Mouse (Mus musculus) common myeloid progenitor, adult 5-6 weeks (primary cell): ENCODE data around the gene Gm10647. TPM values are rescaled to one million over a fixed set of nuclear protein-coding genes. Genes with fewer than 3 reads are reported as not detected.
"Not testable (repeated sequence)": the region's sequence is repeated elsewhere in the genome, so short reads cannot be mapped to it uniquely, and the experiment has no call there.

Experiments
- ATAC-seq: replicated peaks from 2 replicates; pipeline ENCODE4 v1.8.0; 2016; ENCODE audit warnings: low read depth, mild to moderate bottlenecking, moderate TSS enrichment, inconsistent platforms; ENCODE audit not compliant: poor library complexity, severe bottlenecking
- total RNA-seq: library from RNA; stranded (forward); fragments of 200-1000, 187-1606 nt; gene quantifications from 2 replicates; pipeline ENCODE4 v1.2.3, GENCODE M21; 2017

The Gm10647 gene
- 0.14 TPM in 1 of 2 replicates, not detected in the other for total RNA-seq

DNA sequence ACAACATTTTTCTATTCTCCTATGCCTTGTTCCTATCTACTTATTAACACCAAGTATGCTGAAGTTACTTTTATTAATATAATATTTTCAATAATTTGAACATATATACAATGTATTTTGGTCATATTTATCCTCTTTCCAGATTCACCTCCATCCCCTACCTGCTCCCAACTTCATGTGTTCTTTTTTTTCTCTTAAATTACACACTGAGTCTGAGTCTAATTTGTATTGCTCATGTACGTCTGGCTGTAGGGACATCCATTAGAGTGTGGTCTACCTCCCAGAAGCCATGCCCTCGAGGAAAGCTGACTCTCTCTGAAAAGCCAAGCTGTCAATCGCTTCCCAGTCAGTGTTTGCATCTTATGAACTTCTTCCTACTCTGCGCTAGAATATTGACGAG, at the start of gene Gm10647:
Gene Gm10647 (plus strand): TSS at position 301 of the 400 bp plus-strand sequence.
- no peak for ATAC-seq

DNA sequence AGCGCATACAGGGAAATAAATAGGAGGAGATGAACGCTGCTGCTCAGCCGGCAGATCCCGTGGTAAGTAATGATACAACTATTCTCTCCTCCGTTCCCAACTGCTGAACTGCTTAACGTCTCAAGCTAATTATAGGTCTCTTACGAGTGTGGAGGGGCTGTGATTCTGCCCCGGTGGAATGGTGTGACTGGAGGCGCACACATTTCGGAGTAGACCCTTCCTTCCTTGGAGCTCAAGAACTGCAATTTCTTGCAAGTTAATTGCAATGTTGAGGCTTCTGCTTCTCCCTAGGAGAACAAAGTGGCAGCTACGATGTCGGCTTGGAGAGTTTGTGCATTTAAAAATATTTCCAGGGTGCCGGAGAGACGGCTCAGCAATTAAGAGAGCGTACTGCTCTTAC, 48.4 kb upstream of the Gm10647 start:
- ATAC-seq, result no peak

DNA sequence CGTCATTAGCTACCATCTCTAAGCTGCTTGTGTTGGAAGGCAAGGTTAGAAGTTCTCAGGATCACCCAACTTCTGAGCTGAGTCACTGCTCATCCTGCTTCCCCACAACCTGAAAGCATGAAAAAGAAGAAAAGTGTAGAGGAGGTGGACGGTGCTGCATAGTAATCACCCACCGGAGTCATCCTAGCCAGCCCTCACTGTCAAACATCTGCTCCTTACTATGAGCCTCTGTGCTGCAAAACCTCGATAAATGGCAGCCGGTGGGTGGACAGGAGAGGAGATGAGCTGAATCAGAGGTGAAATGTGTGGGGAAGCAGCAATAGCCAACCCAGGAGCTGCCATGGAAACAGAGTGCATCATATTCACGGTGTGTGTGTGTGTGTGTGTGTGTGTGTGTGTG, 44.0 kb upstream of the Gm10647 start:
- no peak for ATAC-seq

DNA sequence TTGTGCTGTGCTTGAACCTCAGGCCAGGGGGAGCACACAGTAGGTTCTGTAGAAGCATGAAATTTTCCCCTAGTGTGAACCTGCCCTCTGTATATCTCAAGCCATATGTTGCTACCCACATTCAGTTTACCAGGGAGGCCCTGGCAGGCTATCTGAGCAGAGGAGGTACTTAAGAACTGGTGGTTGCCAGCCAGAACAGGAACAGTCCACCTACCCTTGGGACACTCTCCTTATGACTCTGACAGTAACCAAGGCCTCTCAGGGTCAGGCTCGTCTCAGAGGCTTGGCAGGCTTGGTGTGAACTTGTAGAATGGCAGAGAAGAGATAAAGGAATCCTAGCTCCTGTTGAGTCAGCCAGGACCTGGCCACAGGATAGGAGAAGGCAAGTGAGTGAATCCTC, 35.8 kb upstream of the Gm10647 start:
- ATAC-seq, result no peak

DNA sequence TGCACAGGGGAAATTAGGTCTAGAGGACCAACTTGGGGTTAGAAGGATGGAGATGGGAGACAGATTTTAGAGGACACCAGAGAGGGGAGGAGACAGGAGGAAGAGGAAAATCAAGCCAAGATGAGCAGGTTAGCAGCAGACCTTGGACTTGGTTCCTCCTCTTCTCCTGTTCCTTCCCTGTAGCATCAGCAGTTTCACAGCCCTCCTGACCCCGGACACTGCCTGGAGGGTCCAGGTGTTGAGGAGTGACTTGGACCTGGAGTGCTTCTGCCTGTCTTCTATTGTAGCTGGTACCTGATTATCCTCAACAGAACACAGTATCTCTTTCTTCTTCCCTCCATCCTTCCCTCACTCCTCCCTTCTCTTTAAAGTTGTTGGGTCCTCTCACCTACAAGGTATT, 28.1 kb upstream of the Gm10647 start:
- ATAC-seq, result no peak

DNA sequence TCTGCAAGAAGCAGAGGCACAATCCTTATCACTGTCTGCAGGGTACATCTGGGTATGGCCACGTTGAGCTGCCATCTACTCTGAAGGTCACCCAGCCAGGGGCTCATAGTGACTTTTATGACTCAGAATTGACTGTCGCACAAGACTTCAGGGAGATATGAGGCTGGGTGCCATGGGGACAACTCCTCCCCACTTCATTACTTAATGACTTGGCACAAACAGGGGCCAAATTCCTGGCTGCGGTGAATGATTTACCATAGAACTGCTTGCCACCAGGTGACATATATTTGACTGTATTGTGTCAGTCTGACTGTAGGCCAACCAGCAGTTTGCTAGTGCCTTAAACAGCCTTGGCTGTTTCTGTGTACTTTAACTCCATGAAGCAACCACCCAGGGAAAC, 27.6 kb upstream of the Gm10647 start:
- ATAC-seq, result no peak

DNA sequence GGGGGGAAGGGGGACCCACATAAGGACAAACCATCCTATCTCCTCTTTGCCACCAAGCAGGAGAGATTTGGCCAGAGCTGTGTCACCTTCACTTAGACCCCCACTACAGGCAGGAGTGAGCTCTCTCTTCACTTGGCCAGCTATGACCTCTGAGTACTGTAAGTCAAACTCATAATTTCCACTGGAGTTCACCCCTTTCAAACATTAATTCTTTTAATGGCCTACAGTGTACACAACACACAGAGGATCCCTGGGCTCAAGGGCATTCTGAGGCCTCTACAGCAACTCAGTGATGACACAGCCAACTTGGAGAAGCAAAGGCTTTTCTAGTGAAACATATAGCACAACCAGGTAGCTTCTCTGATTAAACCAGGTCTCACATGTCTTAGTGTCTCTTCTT, 26.1 kb upstream of the Gm10647 start:
- no peak for ATAC-seq

DNA sequence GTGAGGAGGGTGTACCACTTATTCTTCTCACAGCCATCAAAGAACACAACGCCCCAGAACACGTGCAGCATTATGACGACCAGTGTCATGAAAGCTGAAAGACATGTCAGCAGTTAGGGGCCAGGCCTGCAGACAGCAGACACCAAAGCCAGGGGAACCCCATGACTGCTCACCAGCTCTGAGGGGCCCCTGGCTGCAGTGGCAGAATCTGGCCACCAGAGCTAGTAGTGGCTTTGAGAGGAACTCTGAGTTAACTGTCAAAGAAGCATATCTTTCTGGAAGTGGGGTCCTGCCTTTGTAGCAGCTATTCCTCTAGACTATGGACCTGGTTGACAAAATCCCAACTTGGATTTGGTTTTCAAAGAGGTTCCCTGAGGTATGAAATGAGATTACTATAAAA, 12.3 kb upstream of the Gm10647 start:
- peak; percentile 69 for ATAC-seq

DNA sequence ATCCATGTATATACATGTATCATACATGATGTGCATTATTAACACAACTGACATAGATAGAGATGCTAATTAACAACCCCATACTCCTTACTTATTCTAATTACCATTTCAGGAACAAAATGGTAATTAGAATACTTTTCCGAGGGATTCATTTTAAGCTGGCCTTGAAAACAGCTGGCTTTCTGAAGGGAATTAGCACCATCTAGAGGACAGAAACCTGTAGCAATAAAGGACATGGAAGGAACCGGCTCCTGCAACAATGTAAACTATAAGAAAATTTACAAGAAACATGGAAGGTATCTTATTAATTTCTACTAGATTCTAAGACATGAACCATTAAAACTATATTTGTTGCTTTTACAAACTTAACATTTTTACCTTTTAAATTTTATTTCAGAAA, 9.0 kb upstream of the Gm10647 start:
- ATAC-seq, result no peak; the same call in 1 of the 2 replicates

DNA sequence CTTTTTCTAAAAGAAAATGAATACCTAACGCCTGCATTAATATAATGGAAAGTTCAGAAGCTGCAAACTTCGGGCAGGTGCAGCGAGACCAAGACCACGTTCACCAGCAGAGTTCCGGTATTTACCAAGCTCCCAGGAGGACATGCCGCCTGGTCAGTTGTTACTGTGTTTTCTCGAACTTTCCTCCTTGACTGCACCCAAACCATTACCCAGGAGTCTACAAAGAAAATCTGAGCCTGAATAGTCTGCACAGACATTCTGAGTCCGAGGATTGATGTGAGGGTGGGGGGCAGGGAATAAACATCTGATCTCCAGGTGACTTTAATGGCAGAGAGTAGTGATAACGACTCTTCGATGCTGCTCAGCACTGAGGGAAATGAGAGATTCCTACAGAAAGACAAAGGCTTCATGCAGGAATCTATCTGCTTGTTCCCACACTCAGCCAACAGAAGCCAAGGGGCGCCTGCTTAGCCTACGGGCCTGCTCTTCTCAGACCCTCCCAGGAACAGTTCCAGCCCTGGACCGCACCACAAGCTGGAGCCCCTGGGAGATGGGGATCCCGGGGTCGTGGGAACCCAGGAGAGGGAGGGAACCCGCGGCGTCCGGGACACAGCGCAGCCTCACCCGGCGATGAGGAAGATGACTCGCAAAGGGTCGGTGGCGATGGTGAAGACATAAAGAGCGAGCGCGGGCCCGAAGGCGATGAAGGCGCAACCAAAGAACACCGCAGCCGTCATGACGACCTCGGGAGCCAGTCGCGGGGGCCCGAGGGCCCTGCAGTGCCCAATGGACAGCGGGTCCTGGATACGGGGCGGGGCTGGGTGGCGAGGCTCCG, 2.0 kb upstream of the Gm10647 start:
- no peak for ATAC-seq

DNA sequence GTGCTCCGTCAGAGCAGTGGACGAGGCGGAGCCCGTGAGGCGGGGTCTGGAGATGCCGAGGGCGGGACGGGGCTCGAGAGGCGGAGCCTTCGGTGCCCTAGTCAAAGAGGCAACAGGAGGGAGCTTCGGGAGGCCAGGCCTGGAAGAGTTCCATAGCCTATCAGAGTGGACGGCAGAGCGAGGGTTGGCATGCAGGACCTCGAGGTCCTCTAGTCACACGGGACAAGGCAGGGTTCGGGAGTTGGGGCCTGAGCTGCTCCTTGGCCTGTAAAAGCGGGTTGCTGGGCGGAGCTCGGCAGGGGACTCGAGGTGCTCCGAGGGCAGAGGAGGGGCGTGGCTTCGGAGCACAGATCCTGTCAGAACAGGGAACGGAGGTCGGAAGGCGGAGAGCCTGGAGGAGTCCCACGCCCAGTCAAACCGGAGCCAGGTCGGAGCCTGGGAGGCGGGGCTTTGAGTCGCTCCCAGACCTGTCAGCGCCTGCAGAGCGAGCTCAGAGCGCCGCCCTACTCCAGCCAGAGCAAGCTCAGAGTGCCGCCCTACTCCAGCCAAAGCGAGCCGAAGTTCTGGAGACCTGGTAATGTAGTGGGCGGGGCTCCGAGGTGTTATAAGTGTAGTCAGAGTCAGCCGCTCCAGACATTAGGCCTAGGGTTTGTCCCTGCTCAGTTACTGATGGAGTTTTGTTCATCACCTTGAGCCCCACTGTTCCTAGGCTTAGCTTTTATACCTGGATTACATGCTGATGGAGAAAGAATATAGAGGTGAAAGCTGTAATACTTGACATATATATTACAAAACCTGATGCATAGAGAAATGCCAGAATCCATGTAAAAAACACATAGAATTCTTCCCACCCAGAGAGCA, 1.1 kb upstream of the Gm10647 start, which contains the start of gene Aph1b:
Gene Aph1b (minus strand): TSS at position 27 of the 861 bp plus-strand sequence.
- peak; percentile 94 for ATAC-seq

DNA sequence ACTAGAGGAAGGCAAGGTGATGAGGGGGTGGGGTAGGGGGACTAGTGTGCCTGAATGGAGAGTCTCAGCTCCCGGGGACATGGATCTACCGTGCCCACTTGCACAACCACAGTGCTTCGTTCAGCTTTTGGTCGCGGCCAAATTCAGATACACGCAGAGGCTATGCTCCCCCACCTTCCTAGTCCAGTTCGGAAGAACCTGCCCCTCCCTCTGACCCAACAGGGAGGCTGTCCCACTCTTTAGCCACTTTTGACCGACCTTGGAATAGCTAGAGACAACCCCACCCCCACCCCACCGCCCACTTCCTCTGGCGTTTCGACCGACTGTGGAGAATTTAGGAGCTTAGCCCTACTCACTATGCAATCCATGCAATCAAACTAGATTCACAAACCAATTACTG, 5.1 kb downstream of the Gm10647 start:
- ATAC-seq, result 0 out of 2 replicates have a peak, but pooled peaks have one; percentile 22

DNA sequence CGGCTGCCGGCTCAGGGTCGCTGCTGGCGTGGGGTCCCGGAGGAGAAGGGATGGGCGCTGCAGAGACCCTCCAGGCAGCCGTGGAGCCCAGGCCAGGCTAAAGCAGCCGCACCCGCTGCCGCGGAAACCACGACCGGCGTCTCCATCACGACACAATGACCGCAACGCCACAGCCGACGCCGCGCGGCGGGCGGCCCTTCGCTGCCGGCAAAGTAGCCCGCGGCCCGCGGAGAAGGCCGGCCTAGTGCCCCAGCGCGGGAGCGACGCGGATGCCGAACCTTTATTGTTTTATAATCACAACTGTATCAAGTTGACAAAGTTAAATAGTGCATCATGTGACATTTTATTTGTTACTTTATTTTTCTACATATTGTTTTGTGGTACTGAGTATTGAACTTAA, 9.1 kb downstream of the Gm10647 start:
- ATAC-seq, result not testable (repeated sequence)

DNA sequence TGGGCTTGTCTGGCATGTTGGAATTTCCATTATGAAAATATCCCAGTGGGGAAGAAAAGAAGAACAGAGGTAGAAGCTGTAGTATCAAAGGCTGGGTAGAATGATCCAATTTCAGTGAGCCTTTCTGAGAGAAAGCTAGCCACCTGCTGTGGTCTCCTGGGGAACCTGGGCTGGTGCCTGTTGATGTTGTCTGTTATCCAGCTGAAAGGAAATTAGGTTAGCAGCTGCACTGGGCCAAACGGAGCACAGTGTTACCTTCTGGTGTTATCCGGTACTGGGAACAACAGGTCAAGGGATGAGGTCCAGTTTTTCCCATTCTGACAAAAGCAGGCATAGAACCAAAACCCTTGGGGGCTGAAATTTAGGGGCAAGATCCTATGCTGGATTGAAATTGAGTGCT, 16.6 kb downstream of the Gm10647 start:
- no peak for ATAC-seq

DNA sequence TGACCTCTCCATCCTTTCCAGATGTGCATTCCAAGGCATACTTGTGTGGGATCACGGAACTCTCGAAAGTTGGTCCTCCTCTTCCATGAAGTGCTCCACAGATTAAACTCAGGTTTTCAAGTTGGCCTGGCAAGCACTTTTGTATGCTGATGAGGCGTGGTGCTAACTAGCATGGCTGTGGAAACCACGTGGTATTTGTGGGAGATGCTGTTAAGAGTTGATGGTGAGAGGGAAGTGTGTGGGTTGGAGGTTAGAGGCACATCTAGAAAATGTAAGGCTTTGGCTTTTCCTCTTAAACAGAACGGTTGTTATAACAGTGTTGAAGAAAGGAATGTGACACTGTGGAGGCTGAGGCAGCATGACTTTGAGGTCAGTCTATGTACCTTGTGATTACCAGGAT, 24.2 kb downstream of the Gm10647 start:
- ATAC-seq, result peak; percentile 76

DNA sequence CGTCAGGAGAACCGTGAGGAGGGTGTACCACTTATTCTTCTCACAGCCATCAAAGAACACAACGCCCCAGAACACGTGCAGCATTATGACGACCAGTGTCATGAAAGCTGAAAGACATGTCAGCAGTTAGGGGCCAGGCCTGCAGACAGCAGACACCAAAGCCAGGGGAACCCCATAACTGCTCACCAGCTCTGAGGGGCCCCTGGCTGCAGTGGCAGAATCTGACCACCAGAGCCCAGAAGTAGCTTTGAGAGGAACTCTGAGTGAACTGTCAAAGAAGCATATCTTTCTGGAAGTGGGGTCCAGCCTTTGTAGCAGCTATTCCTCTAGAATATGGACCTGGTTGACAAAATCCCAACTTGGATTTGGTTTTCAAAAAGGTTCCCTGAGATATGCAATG, 25.4 kb downstream of the Gm10647 start:
- peak; percentile 67 for ATAC-seq

DNA sequence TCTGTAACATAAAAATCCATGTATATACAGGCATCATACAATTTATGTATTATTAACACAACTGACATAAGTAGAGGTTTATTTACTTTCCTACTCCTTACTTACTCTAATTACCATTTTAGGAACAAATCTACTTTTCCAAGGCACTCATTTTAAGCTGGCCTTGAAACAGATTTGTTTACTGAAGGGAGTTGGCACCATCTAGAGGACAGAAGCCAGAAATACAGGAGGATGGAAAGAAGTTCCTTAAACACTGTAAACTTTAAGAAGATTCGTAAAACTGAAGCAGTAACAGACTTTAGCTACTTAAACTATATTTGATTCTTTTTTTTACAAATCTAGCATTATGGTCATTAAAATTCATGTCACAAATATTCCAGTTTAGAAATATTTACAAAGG, 29.2 kb downstream of the Gm10647 start:
- peak; percentile 70 for ATAC-seq

DNA sequence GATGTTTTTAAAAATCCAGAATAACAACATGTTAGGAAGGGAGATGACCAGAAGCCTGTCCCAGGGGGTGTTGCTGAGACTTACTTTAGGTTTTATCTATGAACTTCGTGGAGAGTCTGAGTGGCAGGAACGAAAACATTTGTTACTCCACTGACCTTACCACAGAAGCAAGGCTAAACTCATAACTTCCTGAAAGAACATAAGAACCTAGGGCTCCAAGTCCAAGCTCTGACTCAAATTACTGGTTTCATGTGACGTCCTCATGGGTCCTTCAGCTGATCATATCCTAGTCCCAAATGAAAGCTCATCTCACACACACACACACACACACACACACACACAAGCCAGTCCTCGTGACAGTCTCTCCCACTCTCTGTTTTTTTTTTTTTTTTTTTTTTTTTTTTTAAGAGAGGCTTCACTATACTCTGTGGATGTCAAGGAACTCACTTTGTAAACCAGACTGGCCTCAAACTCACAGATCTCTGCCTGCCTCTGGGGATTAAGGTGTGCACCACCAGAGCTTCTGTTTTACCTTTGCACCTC, 35.6 kb downstream of the Gm10647 start:
- no peak for ATAC-seq

DNA sequence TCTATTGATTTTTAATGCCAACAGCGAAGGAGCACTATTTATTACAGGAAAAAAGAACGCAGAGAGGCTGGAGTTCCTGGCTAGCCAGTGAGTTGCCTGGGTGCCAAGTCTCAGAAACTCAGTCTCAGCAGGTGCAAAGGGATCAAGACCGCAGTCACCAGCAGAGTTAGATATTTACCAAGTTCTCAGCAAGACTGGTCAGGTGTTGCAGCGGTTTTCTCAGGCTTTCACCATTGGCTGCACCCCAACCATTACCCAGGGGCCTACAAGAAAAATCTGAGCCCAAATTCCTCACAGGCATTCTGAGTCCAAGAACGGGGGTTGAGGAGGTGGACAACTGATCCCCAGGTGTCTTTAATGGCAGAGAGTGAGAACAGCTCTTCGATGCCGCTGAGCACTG, 37.0 kb downstream of the Gm10647 start:
- ATAC-seq, result no peak

DNA sequence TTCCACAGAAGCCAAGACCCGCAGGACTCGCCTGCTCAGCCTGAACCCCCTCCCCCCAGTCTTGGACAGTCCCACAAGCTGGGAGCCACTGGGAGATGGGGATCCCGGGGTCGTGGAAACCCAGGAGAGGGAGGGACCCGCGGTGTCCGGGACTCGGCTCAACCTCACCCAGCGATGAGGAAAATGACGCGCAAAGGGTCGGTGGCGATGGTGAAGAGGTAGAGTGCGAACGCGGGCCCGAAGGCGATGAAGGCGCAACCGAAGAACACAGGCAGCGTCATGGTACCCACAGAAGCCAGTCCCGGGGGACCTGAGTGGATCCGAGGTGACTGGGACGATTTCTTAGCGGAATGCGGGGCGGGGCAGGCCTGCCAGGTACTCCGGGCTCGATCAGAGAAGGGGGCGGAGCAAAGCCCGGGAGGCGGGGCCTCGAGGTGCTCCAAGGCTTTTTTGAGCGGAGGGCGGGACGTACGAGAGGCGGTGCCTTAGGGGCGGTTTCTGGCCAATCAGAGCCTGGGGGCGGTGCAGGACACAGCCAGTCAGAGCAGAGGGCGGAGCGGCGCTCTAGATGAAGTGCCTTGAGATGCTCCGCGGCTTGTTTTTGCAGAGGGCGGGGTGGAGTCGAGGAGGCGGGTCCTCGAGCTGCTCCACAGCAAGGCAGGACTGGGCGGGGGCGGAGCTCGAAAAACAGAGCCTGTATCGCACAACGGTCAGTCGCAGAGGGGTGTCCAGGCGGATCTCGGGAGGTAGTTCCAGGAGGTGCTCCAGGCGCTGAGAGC, 37.7 kb downstream of the Gm10647 start, which contains the start of gene Aph1c:
Gene Aph1c (minus strand): TSS at position 409 of the 779 bp plus-strand sequence.
- ATAC-seq, result peak; percentile 93
